Mouse (Mus musculus) myocyte (in vitro differentiated cells): ENCODE measurements around the gene Slc6a11. TPM values are rescaled to one million over a fixed set of nuclear protein-coding genes. Genes with fewer than 3 reads are reported as not detected.

Experiments used
- H3K27me3 ChIP-seq: one replicate; pipeline ENCODE4 v1.6.1; 2011; ENCODE audit not compliant: control insufficient read depth, insufficient read depth, insufficient read length
- H3K36me3 ChIP-seq: one replicate; pipeline ENCODE4 v1.6.1; 2011; ENCODE audit not compliant: control insufficient read depth, insufficient read depth
- H3K4me2 ChIP-seq: one replicate; pipeline ENCODE4 v1.6.1; 2011; ENCODE audit warnings: low read depth, control low read depth
- H3K4me3 ChIP-seq: one replicate; pipeline ENCODE4 v1.5.1; 2011; ENCODE audit warnings: mild to moderate bottlenecking, control low read depth, moderate library complexity
- H3K79me2 ChIP-seq: one replicate; pipeline ENCODE4 v1.6.1; 2011; ENCODE audit not compliant: control insufficient read depth, insufficient read depth
- H3ac ChIP-seq: one replicate; pipeline ENCODE4 v1.6.1; 2011; ENCODE audit not compliant: control insufficient read depth, insufficient read length
- CEBPB ChIP-seq: IDR thresholded peaks from 2 replicates; pipeline ENCODE4 v1.6.1; 2011; ENCODE audit warnings: mild to moderate bottlenecking, moderate library complexity; ENCODE audit not compliant: poor library complexity, insufficient read depth, severe bottlenecking
- E2F4 ChIP-seq: IDR thresholded peaks from one replicate; pipeline ENCODE4 v1.6.1; 2011; ENCODE audit warnings: mild to moderate bottlenecking, control low read depth, moderate library complexity; ENCODE audit not compliant: insufficient read depth
- MAX ChIP-seq: IDR thresholded peaks from one replicate; pipeline ENCODE4 v1.6.1; 2011; ENCODE audit warnings: low read depth, mild to moderate bottlenecking, control low read depth
- MYOD1 ChIP-seq, 3 experiments: IDR thresholded peaks; one replicate each; pipeline ENCODE4 v1.6.1; 2011; ENCODE audit warnings: control low read depth in 2 of 3, low read depth in 2 of 3, mild to moderate bottlenecking in 2 of 3, moderate library complexity in 1 of 3; ENCODE audit not compliant: insufficient read length in 2 of 3, control insufficient read depth in 1 of 3
- MYOG ChIP-seq, 3 experiments: IDR thresholded peaks; one replicate each; pipeline ENCODE4 v1.6.1; 2011; ENCODE audit warnings: control low read depth in 2 of 3, low read depth in 2 of 3, mild to moderate bottlenecking in 2 of 3; ENCODE audit not compliant: insufficient read length in 2 of 3, control insufficient read depth in 1 of 3, insufficient read depth in 1 of 3
- POLR2A ChIP-seq: IDR thresholded peaks from one replicate; pipeline ENCODE4 v1.6.1; 2011; ENCODE audit warnings: low read depth, mild to moderate bottlenecking, control low read depth, moderate library complexity; ENCODE audit not compliant: insufficient read length
- POLR2AphosphoS2 ChIP-seq: IDR thresholded peaks from one replicate; pipeline ENCODE4 v1.6.1; 2011; ENCODE audit warnings: low read depth, control low read depth; ENCODE audit not compliant: insufficient read length
- REST ChIP-seq: IDR thresholded peaks from one replicate; pipeline ENCODE4 v1.6.1; 2011; ENCODE audit warnings: mild to moderate bottlenecking, control low read depth, moderate library complexity; ENCODE audit not compliant: insufficient read depth, insufficient read length
- SRF ChIP-seq: IDR thresholded peaks from one replicate; pipeline ENCODE4 v1.6.1; 2011; ENCODE audit warnings: low read depth; ENCODE audit not compliant: control insufficient read depth, insufficient read length
- TCF12 ChIP-seq: IDR thresholded peaks from one replicate; pipeline ENCODE4 v1.6.1; 2011; ENCODE audit warnings: mild to moderate bottlenecking, control low read depth; ENCODE audit not compliant: poor library complexity, insufficient read depth, severe bottlenecking
- TCF3 ChIP-seq: IDR thresholded peaks from one replicate; pipeline ENCODE4 v1.6.1; 2011; ENCODE audit warnings: low read depth, control low read depth; ENCODE audit not compliant: insufficient read length
- USF1 ChIP-seq: IDR thresholded peaks from one replicate; pipeline ENCODE4 v1.6.1; 2011; ENCODE audit warnings: low read depth, mild to moderate bottlenecking, control low read depth, moderate library complexity
- polyA plus RNA-seq: library from polyadenylated mRNA; unstranded; fragments of >200 nt; fragmentation: generic; extraction: Trizol; gene quantifications from one replicate; pipeline ENCODE4 v1.2.1, GENCODE M21; 2012; ENCODE audit warnings: missing spikeins

The Slc6a11 gene
- polyA plus RNA-seq, 1 experiment = not detected

- Histone ChIP-seq H3K79me2 (no peaks in the 10 kb centered on the region), H3ac (no peak overlapping the region), H3K4me2 (no peak overlapping the region), H3K4me3 (no peak overlapping the region), H3K27me3 (peaks cover 19% of the 10 kb centered on the region), H3K36me3 (no peaks in the 10 kb centered on the region)
- TF ChIP-seq POLR2A (no peak), TCF3 (no peak), TCF12 (no peak), SRF (no peak), POLR2AphosphoS2 (no peak), MYOD1 (IDR thresholded peaks at IDR 0.05; ENCODE audit: control insufficient read depth in 1 of 3, insufficient read length in 2 of 3, low read depth in 2 of 3) (no peak), CEBPB (no peak), REST (no peak), MAX (no peak), E2F4 (no peak), MYOG (IDR thresholded peaks at IDR 0.05; ENCODE audit: control insufficient read depth in 1 of 3, insufficient read depth in 1 of 3, insufficient read length in 2 of 3, low read depth in 2 of 3) (no peak), USF1 (no peak)
Measured at GRCm38 (mm10) chr6:114258661-114259193, 127.7 kb downstream of the Slc6a11 start.

- H3K4me3 ChIP-seq = no peak overlapping the region
- no peak overlapping the region for H3ac ChIP-seq
- no peaks in the 10 kb centered on the region for H3K79me2 ChIP-seq
- TF ChIP-seq REST (no peak), E2F4 (no peak), MYOD1 (IDR thresholded peaks at IDR 0.05; ENCODE audit: control insufficient read depth in 1 of 3, insufficient read length in 2 of 3, low read depth in 2 of 3) (no peak), TCF12 (no peak), CEBPB (no peak), MAX (no peak), SRF (no peak), MYOG (IDR thresholded peaks at IDR 0.05; ENCODE audit: control insufficient read depth in 1 of 3, insufficient read depth in 1 of 3, insufficient read length in 2 of 3, low read depth in 2 of 3) (no peak), POLR2A (no peak), POLR2AphosphoS2 (no peak), TCF3 (no peak), USF1 (no peak)
- peaks cover 28% of the 10 kb centered on the region for H3K27me3 ChIP-seq
- no peaks in the 10 kb centered on the region for H3K36me3 ChIP-seq
- no peak overlapping the region for H3K4me2 ChIP-seq
Measured at GRCm38 (mm10) chr6:114261609-114262008, 130.6 kb downstream of the Slc6a11 start.

DNA sequence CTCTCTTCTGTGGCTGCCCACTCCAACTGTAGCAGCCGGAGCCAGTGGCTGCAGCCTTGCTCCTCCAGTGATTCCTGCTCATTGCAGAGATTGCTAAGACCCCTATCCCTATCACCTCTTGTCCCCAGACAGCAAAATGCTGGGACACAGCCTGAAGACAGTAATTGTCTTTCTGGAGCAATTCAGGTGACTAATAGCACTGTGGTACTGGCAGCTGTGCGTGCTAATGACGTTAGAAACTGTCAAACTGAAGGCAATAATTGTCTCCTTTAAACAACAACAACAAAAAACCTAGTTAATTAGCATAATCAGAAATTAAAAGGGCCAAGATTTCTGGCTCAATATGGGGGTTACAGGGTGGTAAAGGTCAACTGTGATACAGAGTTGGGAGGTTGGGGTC lies 133.0 kb downstream of the Slc6a11 start:
- no peak overlapping the region for H3K4me3 ChIP-seq
- no peaks in the 10 kb centered on the region for H3K79me2 ChIP-seq
- peaks cover 28% of the 10 kb centered on the region for H3K27me3 ChIP-seq
- no peak overlapping the region for H3ac ChIP-seq
- no peaks in the 10 kb centered on the region for H3K36me3 ChIP-seq
- H3K4me2 ChIP-seq = no peak overlapping the region
- TF ChIP-seq MAX (no peak), USF1 (no peak), MYOD1 (IDR thresholded peaks at IDR 0.05; ENCODE audit: control insufficient read depth in 1 of 3, insufficient read length in 2 of 3, low read depth in 2 of 3) (no peak), POLR2A (no peak), E2F4 (no peak), MYOG (IDR thresholded peaks at IDR 0.05; ENCODE audit: control insufficient read depth in 1 of 3, insufficient read depth in 1 of 3, insufficient read length in 2 of 3, low read depth in 2 of 3) (no peak), SRF (no peak), POLR2AphosphoS2 (no peak), REST (no peak)

DNA sequence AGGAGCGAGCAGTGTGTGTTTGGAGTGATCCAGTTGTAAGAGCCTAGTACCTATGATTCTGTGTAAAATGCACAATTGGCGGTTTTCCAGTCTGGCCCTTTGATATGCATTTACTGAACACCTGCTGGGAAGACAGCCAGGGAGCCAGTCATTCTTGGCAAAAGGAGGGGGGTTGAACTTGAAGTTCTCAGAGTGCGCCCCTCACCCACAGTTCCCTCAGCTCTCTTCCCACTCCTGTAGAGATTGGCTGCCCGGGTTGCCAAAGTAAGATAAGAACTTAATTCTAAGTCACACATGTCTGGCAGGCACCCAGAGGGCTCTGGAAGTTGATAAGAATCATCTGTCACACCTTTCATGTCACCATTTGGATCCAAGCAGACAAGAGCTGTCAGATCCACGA lies 133.4 kb downstream of the Slc6a11 start:
- Histone ChIP-seq H3K36me3 (no peaks in the 10 kb centered on the region), H3ac (no peak overlapping the region), H3K27me3 (peaks cover 28% of the 10 kb centered on the region), H3K4me2 (no peak overlapping the region), H3K4me3 (no peak overlapping the region), H3K79me2 (no peaks in the 10 kb centered on the region)
- no peak for TF ChIP-seq CEBPB
- no peak for TF ChIP-seq MAX
- TF ChIP-seq TCF12 = no peak
- TF ChIP-seq MYOD1 (IDR thresholded peaks at IDR 0.05; ENCODE audit: control insufficient read depth in 1 of 3, insufficient read length in 2 of 3, low read depth in 2 of 3) = no peak
- no peak for TF ChIP-seq POLR2A
- no peak for TF ChIP-seq TCF3
- TF ChIP-seq SRF = no peak
- TF ChIP-seq POLR2AphosphoS2 = no peak
- no peak for TF ChIP-seq REST
- TF ChIP-seq MYOG (IDR thresholded peaks at IDR 0.05; ENCODE audit: control insufficient read depth in 1 of 3, insufficient read depth in 1 of 3, insufficient read length in 2 of 3, low read depth in 2 of 3) = no peak
- no peak for TF ChIP-seq USF1
- no peak for TF ChIP-seq E2F4

DNA sequence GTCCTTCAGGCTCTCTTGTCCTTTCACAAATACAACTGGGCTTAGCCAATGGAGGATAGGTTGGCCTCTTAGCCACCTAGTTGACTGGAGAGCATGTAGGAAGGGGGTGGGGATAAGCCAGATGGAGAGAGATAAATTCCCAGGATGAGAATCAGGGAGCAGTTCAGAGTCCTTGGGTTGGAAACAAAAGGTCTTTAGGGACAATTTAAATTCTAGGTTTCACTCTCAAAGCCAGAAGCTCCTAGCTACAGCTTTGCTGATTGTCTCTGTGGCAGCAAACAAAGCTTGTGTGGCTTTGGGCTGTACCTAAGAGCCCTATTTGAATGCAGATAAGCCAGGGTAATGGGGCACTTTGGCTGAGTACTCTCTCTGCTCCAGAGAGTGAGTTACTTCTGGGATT lies 135.2 kb downstream of the Slc6a11 start:
- H3K36me3 ChIP-seq = no peaks in the 10 kb centered on the region
- TF ChIP-seq POLR2A (no peak), TCF3 (no peak), TCF12 (no peak), USF1 (no peak), MYOD1 (IDR thresholded peaks at IDR 0.05; ENCODE audit: control insufficient read depth in 1 of 3, insufficient read length in 2 of 3, low read depth in 2 of 3) (no peak), CEBPB (no peak), MAX (no peak), REST (no peak), E2F4 (no peak), SRF (no peak), MYOG (IDR thresholded peaks at IDR 0.05; ENCODE audit: control insufficient read depth in 1 of 3, insufficient read depth in 1 of 3, insufficient read length in 2 of 3, low read depth in 2 of 3) (no peak), POLR2AphosphoS2 (no peak)
- H3K4me2 ChIP-seq = no peak overlapping the region
- H3K4me3 ChIP-seq = no peak overlapping the region
- H3K27me3 ChIP-seq = peaks cover 34% of the 10 kb centered on the region
- H3K79me2 ChIP-seq = no peaks in the 10 kb centered on the region
- H3ac ChIP-seq = no peak overlapping the region
